Mouse (Mus musculus): Measurements from ENCODE around the gene Il1rapl1.

DNA sequence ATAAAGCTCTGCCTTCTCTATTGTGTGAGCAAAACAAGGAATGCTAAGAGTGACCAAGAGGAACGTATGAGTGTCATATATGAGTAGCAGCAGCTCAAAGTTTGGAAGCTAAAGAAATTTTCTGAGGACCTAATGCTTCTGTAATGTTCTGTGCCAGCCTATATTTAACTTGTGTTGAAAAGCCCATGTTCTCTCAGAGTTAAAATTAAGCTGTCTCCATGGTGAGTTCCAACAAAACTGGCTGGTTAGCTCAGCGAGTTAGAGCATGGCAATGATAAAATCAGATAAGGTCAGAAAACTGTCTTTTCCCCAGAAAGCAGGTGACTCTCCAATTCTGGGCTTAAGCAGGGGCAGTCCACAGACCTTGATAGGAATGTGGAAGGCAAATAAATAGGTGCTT lies 25.6 kb downstream of the Il1rapl1 start:
- TF ChIP-seq TAL1 (IDR thresholded peaks at IDR 0.05; ENCODE audit: low read length) (no peak), GATA1 (IDR thresholded peaks at IDR 0.05; ENCODE audit: low read length) (no peak)

All from erythroblast, embryonic 14.5 days (primary cell).